Mouse (Mus musculus) cerebellum, adult 2 months (tissue): Measurements from ENCODE around the gene Emc10.

Source experiments
- CTCF ChIP-seq: fragments of 200-500 bp; IDR thresholded peaks from 2 replicates; pipeline ENCODE4 v1.5.1; 2011; ENCODE audit warnings: low read depth, mild to moderate bottlenecking, control low read depth, low read length, moderate library complexity, borderline replicate concordance; ENCODE audit not compliant: insufficient read depth
- POLR2A ChIP-seq: fragments of 200-500 bp; IDR thresholded peaks from 2 replicates; pipeline ENCODE4 v1.6.1; 2011; ENCODE audit warnings: low read length, control low read depth, borderline replicate concordance; ENCODE audit not compliant: insufficient read depth

DNA sequence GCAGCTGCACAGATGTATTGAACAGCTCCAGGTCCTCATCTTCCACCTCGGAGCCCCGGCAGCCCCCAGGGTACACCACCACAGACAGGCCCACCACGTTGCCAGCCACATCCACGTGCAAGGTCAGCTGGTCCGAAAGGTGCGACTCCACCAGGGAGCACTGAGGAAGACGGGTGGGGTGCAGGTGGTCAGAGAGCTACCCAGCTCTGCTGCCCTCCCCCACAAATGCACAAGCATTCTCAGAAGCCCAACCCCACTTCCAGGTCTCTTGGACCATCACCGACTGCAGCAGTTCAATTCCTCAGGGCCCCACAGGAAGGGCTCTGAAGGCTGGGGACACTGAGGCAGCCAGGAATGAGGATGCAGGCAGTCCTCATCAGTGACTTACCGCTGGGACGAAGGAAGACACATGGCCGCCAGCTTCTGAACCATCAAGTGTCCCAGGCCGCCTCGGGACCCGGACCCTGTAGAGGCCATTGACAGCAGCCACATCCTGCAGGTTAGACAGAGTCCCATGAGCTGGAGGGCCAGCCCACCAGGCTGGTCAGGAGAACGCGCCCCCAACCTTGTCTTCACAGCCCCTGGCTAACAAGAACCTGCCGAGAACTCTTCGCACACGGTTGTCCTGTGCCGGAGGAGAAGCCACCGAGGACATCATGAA lies 4.0 kb downstream of the Emc10 start:
- TF ChIP-seq POLR2A (no peak), CTCF (no peak)
